Mouse (Mus musculus): Measurements from ENCODE around the gene Trappc5. TPM values are rescaled to one million over a fixed set of nuclear protein-coding genes. Genes with fewer than 3 reads are reported as not detected.

Gene Trappc5
- polyA plus RNA-seq, 1 experiment, result 30.5 TPM

GRCm38 (mm10) chr8:3710312-3710711 lies 34.2 kb downstream of the Trappc5 start:
- TF ChIP-seq CTCF (conservative IDR thresholded peaks at IDR 0.05; ENCODE audit: insufficient read depth, insufficient read length, low read depth, low read length), result no peak
- TF ChIP-seq POLR2A (IDR thresholded peaks at IDR 0.05; ENCODE audit: low read depth, low read length), result no peak
- Histone ChIP-seq H3K4me1 (ENCODE audit: control insufficient read depth, insufficient read depth, low read length) (no peaks in the 10 kb centered on the region), H3K27me3 (replicated peaks; ENCODE audit: control insufficient read depth, insufficient read depth, low read length) (no peaks in the 10 kb centered on the region), H3K36me3 (ENCODE audit: control insufficient read depth, insufficient read depth, low read length) (no peaks in the 10 kb centered on the region), H3K4me3 (ENCODE audit: insufficient read depth, low read depth, low read length) (no peak overlapping the region), H3K27ac (ENCODE audit: insufficient read depth, low read depth, low read length) (no peak overlapping the region)
- WGBS, result 75% methylated on average over 3 of the region's 3 CpGs
- no peak for DNase-seq

GRCm38 (mm10) chr8:3711646-3712045 lies 35.5 kb downstream of the Trappc5 start:
- no peak for TF ChIP-seq CTCF (conservative IDR thresholded peaks at IDR 0.05; ENCODE audit: insufficient read depth, insufficient read length, low read depth, low read length)
- no peak for TF ChIP-seq POLR2A (IDR thresholded peaks at IDR 0.05; ENCODE audit: low read depth, low read length)
- H3K4me1 ChIP-seq (ENCODE audit: control insufficient read depth, insufficient read depth, low read length), result no peaks in the 10 kb centered on the region
- no peaks in the 10 kb centered on the region for H3K36me3 ChIP-seq (ENCODE audit: control insufficient read depth, insufficient read depth, low read length)
- no peak overlapping the region for H3K4me3 ChIP-seq (ENCODE audit: insufficient read depth, low read depth, low read length)
- 38% methylated on average over 2 of the region's 2 CpGs for WGBS
- no peaks in the 10 kb centered on the region for H3K27me3 ChIP-seq (replicated peaks; ENCODE audit: control insufficient read depth, insufficient read depth, low read length)
- no peak overlapping the region for H3K27ac ChIP-seq (ENCODE audit: insufficient read depth, low read depth, low read length)
- peak; percentile 7 for DNase-seq

- WGBS, result 55% methylated on average over 12 of the region's 12 CpGs
- DNase-seq, result no peak
- Histone ChIP-seq H3K4me3 (ENCODE audit: insufficient read depth, low read depth, low read length) (no peak overlapping the region), H3K27me3 (replicated peaks; ENCODE audit: control insufficient read depth, insufficient read depth, low read length) (no peaks in the 10 kb centered on the region), H3K4me1 (ENCODE audit: control insufficient read depth, insufficient read depth, low read length) (no peaks in the 10 kb centered on the region), H3K27ac (ENCODE audit: insufficient read depth, low read depth, low read length) (no peak overlapping the region), H3K36me3 (ENCODE audit: control insufficient read depth, insufficient read depth, low read length) (no peaks in the 10 kb centered on the region)
- TF ChIP-seq CTCF (conservative IDR thresholded peaks at IDR 0.05; ENCODE audit: insufficient read depth, insufficient read length, low read depth, low read length), result no peak
- TF ChIP-seq POLR2A (IDR thresholded peaks at IDR 0.05; ENCODE audit: low read depth, low read length), result no peak
These were observed 41.3 kb downstream of the Trappc5 start for GRCm38 (mm10) chr8:3717321-3717954.

GRCm38 (mm10) chr8:3718559-3718958 lies 42.5 kb downstream of the Trappc5 start:
- peak; percentile 68 for DNase-seq
- 18% methylated on average over 14 of the region's 14 CpGs for WGBS
- H3K27me3 ChIP-seq (replicated peaks; ENCODE audit: control insufficient read depth, insufficient read depth, low read length), result no peaks in the 10 kb centered on the region
- TF ChIP-seq POLR2A (IDR thresholded peaks at IDR 0.05; ENCODE audit: low read depth, low read length) (no peak), CTCF (conservative IDR thresholded peaks at IDR 0.05; ENCODE audit: insufficient read depth, insufficient read length, low read depth, low read length) (peak; percentile 94)
- no peaks in the 10 kb centered on the region for H3K4me1 ChIP-seq (ENCODE audit: control insufficient read depth, insufficient read depth, low read length)
- H3K27ac ChIP-seq (ENCODE audit: insufficient read depth, low read depth, low read length), result no peak overlapping the region
- H3K4me3 ChIP-seq (ENCODE audit: insufficient read depth, low read depth, low read length), result no peak overlapping the region
- no peaks in the 10 kb centered on the region for H3K36me3 ChIP-seq (ENCODE audit: control insufficient read depth, insufficient read depth, low read length)

- Histone ChIP-seq H3K4me1 (ENCODE audit: control insufficient read depth, insufficient read depth, low read length) (no peaks in the 10 kb centered on the region), H3K4me3 (ENCODE audit: insufficient read depth, low read depth, low read length) (no peak within 1 kb of the TSS), H3K36me3 (ENCODE audit: control insufficient read depth, insufficient read depth, low read length) (no peaks in the 10 kb centered on the region), H3K27me3 (replicated peaks; ENCODE audit: control insufficient read depth, insufficient read depth, low read length) (no peaks in the 10 kb centered on the region), H3K27ac (ENCODE audit: insufficient read depth, low read depth, low read length) (no peak within 1 kb of the TSS)
- TF ChIP-seq CTCF (conservative IDR thresholded peaks at IDR 0.05; ENCODE audit: insufficient read depth, insufficient read length, low read depth, low read length) (no peak), POLR2A (IDR thresholded peaks at IDR 0.05; ENCODE audit: low read depth, low read length) (no peak)
- no peak for DNase-seq
- 61% methylated on average over 5 of the region's 5 CpGs for WGBS
These were observed 44.5 kb downstream of the Trappc5 start, which contains the start of gene Clec4g for GRCm38 (mm10) chr8:3720551-3720950. Clec4g (minus strand) TSS chr8:3720651.

GRCm38 (mm10) chr8:3721041-3721440 lies 44.9 kb downstream of the Trappc5 start:
- Histone ChIP-seq H3K27ac (ENCODE audit: insufficient read depth, low read depth, low read length) (no peak overlapping the region), H3K4me3 (ENCODE audit: insufficient read depth, low read depth, low read length) (no peak overlapping the region), H3K27me3 (replicated peaks; ENCODE audit: control insufficient read depth, insufficient read depth, low read length) (no peaks in the 10 kb centered on the region), H3K36me3 (ENCODE audit: control insufficient read depth, insufficient read depth, low read length) (no peaks in the 10 kb centered on the region), H3K4me1 (ENCODE audit: control insufficient read depth, insufficient read depth, low read length) (no peaks in the 10 kb centered on the region)
- no peak for DNase-seq
- WGBS, result 11% methylated on average over 1 of the region's 1 CpGs
- TF ChIP-seq POLR2A (IDR thresholded peaks at IDR 0.05; ENCODE audit: low read depth, low read length), result no peak
- no peak for TF ChIP-seq CTCF (conservative IDR thresholded peaks at IDR 0.05; ENCODE audit: insufficient read depth, insufficient read length, low read depth, low read length)

Other genes with a start within 250 kb of the Trappc5 start
- 15.1 and 15.5 TPM in 2 replicates for gene Pex11g, start 208.6 kb upstream of the Trappc5 start, polyA plus RNA-seq (2012; rRNA removed)
- gene Tex45, start 205.4 kb upstream of the Trappc5 start, polyA plus RNA-seq (2012; rRNA removed), result 0.05 and 0.11 TPM in 2 replicates
- gene Zfp358, start 183.2 kb upstream of the Trappc5 start, polyA plus RNA-seq (2012; rRNA removed), result 43.2 and 58.6 TPM in 2 replicates
- 239 and 302 TPM in 2 replicates for gene Mcoln1, start 175.8 kb upstream of the Trappc5 start, polyA plus RNA-seq (2012; rRNA removed)
- gene Pnpla6, start 160.9 kb upstream of the Trappc5 start, polyA plus RNA-seq (2012; rRNA removed), result 53.3 and 70.7 TPM in 2 replicates
- gene C330021F23Rik, start 108.3 kb upstream of the Trappc5 start, polyA plus RNA-seq (2012; rRNA removed), result 6.4 and 7.3 TPM in 2 replicates
- 44.1 and 47.6 TPM in 2 replicates for gene Camsap3, start 89.0 kb upstream of the Trappc5 start, polyA plus RNA-seq (2012; rRNA removed)
- 44.8 and 46.2 TPM in 2 replicates for gene Xab2, start 55.0 kb upstream of the Trappc5 start, polyA plus RNA-seq (2012; rRNA removed)
- gene Pet100, start 54.8 kb upstream of the Trappc5 start, polyA plus RNA-seq (2012; rRNA removed), result 15.6 and 27.2 TPM in 2 replicates
- gene Pcp2, start 50.8 kb upstream of the Trappc5 start, polyA plus RNA-seq (2012; rRNA removed), result not detected in 2 replicates
- 169 and 173 TPM in 2 replicates for gene Stxbp2, start 45.3 kb upstream of the Trappc5 start, polyA plus RNA-seq (2012; rRNA removed)
- 47.2 and 76.9 TPM in 2 replicates for gene Retn, start 20.5 kb upstream of the Trappc5 start, polyA plus RNA-seq (2012; rRNA removed)
- gene Mcemp1, start 10.5 kb upstream of the Trappc5 start, polyA plus RNA-seq (2012; rRNA removed), result 0.10 and 0.53 TPM in 2 replicates
- 15.1 and 15.5 TPM in 2 replicates for gene Fcor, start 3.9 kb upstream of the Trappc5 start, polyA plus RNA-seq (2012; rRNA removed)
- gene Fcer2a, start 17.9 kb downstream of the Trappc5 start, polyA plus RNA-seq (2012; rRNA removed), result 0.31 and 4.5 TPM in 2 replicates
- 0.50 TPM in 1 of 2 replicates, not detected in the other for gene Clec4g, start 44.4 kb downstream of the Trappc5 start, polyA plus RNA-seq (2012; rRNA removed)
- 0.79 and 1.1 TPM in 2 replicates for gene Cd209a, start 72.7 kb downstream of the Trappc5 start, polyA plus RNA-seq (2012; rRNA removed)
- 0.13 TPM in 1 of 2 replicates, not detected in the other for gene Cd209e, start 178.0 kb downstream of the Trappc5 start, polyA plus RNA-seq (2012; rRNA removed)
- 0.20 and 1.1 TPM in 2 replicates for gene Cd209d, start 202.3 kb downstream of the Trappc5 start, polyA plus RNA-seq (2012; rRNA removed)

All from kidney, adult 2 months (tissue).